Mouse (Mus musculus) right cerebral cortex, postnatal 36 days (tissue): Measurements from ENCODE around the gene Clip4.

Experiments
- DNase-seq, 2 experiments: peaks; one replicate each; pipeline ENCODE4 v3.0.0; 2022; ENCODE audit warnings: low spot score in 2 of 2, mixed read lengths in 1 of 2

Clip4 gene

GRCm38 (mm10) chr17:71872976-71873375 is 104.7 kb downstream of the Clip4 start:
- DNase-seq, result no peak

DNA sequence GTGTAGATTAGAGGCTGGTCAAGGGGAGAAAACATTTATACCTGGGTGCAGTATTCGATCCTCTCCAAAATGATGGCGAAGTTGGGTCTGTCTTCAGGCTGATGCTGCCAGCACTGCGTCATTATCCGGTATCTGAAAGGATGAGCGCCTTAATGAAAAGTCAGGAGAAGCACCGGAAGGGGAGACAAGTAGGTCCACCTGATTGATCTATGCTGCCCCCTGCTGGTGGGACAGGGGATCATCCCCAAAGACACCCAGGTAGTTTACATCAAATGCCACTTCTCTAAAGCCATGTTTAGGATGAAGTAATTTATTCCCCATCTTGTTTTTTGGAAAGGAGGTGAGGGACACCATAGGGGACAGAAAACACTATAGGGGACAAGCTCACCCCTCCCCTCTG is 105.8 kb downstream of the Clip4 start:
- no peak for DNase-seq

DNA sequence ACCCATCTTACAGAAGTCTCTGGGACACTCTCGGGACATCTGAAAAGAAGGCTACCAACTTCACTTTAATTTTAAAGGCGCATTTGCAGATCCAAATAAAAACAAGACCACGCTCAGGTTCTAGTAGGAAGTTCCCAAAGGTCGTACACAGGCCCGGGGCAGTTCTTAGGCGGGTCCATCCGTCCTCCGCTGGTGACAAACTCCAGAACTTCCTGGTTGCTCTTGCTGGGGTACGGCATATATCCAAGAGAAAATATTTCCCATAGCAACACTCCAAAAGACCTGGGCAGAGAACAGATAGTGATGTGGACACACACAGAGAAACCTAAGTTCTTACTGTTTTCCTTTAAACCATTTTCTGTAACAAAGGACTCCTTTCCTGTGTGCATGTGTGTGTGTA is 106.5 kb downstream of the Clip4 start:
- no peak for DNase-seq

DNA sequence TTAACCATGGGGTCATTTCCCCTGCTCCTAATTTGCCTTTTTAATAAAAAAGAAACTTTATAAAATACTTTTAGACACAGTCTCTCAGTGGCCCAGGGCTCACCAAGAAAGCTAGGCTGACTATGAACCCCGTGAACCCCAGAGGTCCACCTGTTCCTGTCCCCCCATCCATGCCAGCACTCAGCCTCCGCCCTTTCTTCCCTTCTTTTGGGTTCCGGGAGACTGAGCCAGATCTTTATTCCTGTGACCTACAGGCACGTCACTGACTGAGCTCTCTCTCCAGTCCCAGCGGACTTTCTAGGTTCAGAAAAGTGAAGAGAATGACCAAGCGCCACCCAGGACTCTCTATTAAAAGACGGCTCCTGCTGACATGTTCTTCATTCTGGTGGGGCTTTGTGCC is 107.2 kb downstream of the Clip4 start:
- no peak for DNase-seq

GRCm38 (mm10) chr17:71881369-71881768 is 113.1 kb downstream of the Clip4 start:
- no peak for DNase-seq

DNA sequence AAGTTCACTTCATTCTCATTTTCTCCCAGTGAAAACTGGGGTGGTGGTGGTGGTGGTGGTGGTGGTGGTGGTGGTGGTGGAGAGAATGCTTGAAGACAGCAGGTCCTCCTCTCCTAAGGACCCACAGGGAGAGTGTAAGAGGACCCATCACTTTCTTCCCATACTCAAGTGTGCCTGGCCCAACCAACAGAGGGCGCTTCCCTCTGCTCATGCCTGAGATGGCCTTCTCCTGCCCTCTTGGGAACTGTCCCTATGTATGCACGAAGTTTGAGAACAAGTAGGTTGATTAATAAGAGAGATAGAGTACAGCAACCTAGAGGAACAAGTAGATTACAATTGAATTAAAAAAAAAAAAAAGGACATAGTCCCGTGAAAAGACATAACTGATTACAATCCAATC is 140.8 kb downstream of the Clip4 start:
- DNase-seq, result no peak

GRCm38 (mm10) chr17:71913188-71913587 is 144.9 kb downstream of the Clip4 start:
- no peak for DNase-seq
